Mouse (Mus musculus) cerebellum, postnatal 25 days (tissue): Measurements from ENCODE around the gene Rps6ka1.
"Not testable (repeated sequence)": the region's sequence is repeated elsewhere in the genome, so short reads cannot be mapped to it uniquely, and the experiment has no call there.

ENCODE experiments used
- DNase-seq, 2 experiments: peaks; one replicate each; pipeline ENCODE4 v3.0.0; 2021; ENCODE audit warnings: mixed read lengths in 2 of 2

Rps6ka1 gene

GRCm38 (mm10) chr4:133887672-133888453, at the start of gene Rps6ka1:
Gene Rps6ka1, minus strand, starts transcription at chr4:133887797.
- DNase-seq = peak; percentile 88 to 92

DNA sequence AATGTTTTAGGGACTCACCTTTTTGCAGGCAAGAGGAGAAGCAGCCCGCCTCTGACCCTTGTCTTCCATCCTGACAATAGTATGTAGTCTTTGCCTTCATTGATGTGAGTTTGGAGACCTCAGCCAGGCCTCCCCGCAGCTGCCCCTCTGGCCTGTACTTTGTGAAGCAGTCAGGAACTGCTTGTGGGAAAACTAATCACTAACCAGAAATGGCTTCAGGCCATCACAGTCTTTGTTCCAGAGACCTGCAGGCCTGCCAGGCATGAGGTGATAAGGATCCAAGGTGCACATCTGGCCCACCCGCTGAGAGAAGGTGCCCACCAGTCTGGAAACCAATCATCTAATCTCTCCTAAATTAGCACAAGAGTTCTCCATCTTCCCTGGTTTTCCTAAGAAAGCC, 44.2 kb upstream of the Rps6ka1 start:
- no peak for DNase-seq

DNA sequence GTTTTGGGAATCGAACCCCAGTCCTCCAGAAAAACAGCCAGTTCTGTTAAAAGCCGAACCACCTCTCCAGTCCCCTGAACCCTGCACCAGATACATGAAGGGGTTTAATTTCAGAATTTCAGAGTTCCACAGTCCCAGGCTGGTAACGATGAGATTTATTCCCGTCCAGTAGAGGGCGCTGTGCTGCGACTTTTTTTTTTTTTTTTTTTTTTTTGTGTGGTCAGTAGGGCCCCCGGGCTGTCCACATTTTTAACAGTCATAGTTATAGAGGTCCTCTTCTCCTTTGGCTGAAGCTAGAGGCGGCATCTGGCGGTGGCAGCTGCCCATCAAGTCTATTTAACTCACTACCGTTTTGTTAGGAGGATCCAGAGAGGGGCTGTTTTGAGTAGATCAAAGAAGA, 43.8 kb upstream of the Rps6ka1 start:
- DNase-seq = peak; percentile 15 to 34

GRCm38 (mm10) chr4:133929278-133929670, 41.7 kb upstream of the Rps6ka1 start:
- DNase-seq = no peak

GRCm38 (mm10) chr4:133928576-133929277, 41.1 kb upstream of the Rps6ka1 start:
- no peak for DNase-seq

GRCm38 (mm10) chr4:133925204-133925603, 37.6 kb upstream of the Rps6ka1 start:
- DNase-seq = no peak

GRCm38 (mm10) chr4:133923743-133924142, 36.1 kb upstream of the Rps6ka1 start:
- no peak for DNase-seq

- not testable (repeated sequence) for DNase-seq
Observed at GRCm38 (mm10) chr4:133918093-133918825, 30.7 kb upstream of the Rps6ka1 start.

- no peak for DNase-seq
Observed at GRCm38 (mm10) chr4:133911983-133912382, 24.4 kb upstream of the Rps6ka1 start.

DNA sequence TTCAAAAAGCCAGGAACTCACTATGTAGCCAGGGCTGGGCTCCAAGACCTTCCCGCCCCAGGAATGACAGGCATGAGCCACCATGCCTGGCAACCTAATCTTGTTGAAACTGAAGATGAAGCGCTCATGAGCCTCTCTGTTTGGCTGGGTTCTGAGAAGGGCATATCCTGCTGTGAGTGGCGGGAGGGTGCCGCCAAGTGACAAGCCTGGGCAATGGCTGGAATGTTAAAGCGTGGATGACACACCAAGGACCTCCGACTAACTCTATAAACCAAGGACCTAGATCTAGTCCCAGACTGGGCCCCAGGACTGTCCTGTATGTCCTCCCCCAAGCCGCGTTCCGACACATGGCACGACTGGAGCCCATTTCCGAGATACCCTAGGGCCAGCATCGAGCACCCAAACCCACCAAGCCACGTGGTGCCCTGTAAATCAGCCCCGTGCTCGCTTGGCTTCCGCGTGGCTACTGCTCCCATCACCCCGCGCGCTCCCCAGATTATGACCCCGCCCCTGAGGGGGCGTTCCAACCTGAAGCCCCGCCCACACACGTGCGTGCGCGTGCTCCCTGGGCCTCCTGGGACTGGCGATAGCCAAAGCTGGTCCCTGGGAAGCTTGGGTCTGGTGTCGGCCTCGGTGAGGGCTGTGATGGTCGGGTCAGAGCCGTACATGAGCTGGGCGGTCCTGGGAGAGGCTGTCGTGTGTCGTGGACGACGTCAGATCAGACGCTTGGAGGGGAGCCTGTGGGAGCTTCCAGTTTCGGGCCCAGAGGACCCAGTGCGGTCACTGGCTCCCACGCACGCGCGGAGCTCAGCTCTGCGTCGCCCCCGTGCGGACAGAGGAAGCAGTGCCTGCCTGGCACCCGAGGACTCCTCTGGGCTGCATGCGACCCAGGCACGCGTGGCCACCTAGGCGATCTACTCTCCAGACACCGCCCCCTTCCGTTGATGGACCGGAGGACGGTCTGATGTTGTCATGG, 22.9 kb upstream of the Rps6ka1 start:
- peak; percentile 98 to 99 for DNase-seq

DNA sequence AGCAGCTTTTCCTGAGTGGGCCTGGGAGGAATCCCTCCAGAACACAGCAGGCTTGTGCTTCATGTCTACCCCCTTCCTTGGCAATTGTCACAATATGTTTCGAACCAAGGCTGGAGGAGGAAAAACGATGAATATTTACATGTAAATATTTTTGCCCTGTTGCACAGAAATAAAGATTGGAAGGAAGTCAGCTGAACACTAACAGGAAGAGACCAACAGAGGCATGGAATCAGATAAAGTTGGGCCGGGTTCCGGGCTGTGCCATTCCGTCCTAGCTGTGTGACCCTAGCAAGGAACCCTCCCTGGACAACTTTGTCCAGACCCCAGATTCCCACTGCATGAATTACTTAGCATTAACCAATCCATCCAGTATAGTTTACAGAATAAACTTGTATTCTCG, 20.5 kb upstream of the Rps6ka1 start:
- DNase-seq = no peak

- DNase-seq = no peak
Observed at GRCm38 (mm10) chr4:133907086-133907485, 19.5 kb upstream of the Rps6ka1 start.

DNA sequence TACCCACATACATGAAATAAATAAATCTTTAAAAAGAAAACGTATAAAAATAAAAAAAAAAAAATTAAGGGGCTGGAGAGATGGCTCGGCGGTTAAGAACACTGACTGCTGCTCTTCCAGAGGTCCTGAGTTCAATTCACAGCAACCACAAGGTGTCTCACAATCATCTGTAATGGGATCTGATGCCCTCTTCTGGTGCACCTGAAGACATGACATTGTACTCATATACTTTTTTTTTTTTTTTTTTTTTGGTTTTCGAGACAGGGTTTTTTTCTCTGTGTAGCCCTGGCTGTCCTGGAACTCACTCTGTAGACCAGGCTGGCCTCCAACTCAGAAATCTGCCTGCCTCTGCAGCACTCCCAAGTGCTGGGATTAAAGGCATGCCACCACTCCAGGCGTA, 18.7 kb upstream of the Rps6ka1 start:
- DNase-seq = not testable (repeated sequence)

GRCm38 (mm10) chr4:133905167-133905566, 17.6 kb upstream of the Rps6ka1 start:
- DNase-seq = no peak

DNA sequence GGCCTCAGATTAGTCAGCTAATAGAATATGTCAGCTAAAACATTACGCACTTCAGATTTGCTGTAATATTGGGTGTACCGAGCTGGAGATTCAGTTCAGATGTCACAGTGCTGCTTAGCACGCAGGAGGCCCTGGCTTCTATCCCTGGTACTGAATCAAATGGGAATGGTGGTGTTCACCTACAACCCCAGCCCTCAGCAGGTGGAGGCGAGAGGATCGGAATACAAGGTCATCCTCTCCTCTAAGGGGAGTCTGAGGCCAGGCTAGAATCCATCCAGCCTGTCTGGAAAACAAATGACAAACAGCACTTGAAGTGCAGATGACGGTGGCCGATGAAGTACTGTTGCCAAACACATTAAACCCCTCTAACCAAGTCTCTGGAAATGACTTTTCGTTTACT, 16.7 kb upstream of the Rps6ka1 start:
- DNase-seq = no peak

DNA sequence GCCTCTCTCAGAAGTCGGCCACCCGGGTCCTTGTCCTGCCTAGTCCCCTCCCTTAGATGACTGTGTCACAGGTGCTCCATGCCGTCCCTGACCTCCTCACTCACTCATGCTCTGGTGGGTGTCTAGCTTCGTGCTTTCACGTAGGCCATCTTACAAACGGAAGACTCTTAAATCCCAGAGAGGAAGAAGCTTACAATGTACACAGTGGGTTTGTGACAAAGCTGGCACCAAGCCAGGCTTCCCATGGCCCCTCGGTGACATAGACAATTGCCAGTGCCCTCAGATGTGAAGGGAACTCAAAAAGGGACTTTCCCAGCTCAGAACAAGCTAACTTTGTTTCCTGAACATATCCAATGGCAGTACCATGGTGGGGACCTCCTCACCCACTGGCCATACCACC, 15.8 kb upstream of the Rps6ka1 start:
- DNase-seq = no peak

GRCm38 (mm10) chr4:133902510-133902909, 14.9 kb upstream of the Rps6ka1 start:
- DNase-seq = no peak

- no peak for DNase-seq
Observed at GRCm38 (mm10) chr4:133900887-133901286, 13.3 kb upstream of the Rps6ka1 start.

DNA sequence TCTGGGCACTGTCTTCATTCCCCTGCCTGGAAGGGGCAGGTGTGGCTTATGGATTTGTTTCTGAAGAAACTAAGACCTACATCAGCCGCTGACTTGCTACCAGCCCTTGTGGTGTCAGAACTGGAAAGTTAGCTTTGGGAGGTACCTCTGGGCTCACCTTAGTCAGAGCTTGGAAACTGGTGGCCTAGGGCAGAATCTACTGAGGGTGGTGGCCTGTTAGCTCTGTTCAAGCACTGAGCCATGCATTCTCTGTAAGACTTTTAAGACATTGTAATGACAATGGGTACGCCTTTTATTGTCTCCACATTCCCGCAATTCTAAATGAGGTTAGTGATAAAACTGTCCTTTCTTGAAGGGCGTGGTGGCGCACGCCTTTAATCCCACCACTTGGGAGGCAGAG, 12.8 kb upstream of the Rps6ka1 start:
- DNase-seq = no peak

- no peak for DNase-seq
Observed at GRCm38 (mm10) chr4:133899241-133899800, 11.7 kb upstream of the Rps6ka1 start.

DNA sequence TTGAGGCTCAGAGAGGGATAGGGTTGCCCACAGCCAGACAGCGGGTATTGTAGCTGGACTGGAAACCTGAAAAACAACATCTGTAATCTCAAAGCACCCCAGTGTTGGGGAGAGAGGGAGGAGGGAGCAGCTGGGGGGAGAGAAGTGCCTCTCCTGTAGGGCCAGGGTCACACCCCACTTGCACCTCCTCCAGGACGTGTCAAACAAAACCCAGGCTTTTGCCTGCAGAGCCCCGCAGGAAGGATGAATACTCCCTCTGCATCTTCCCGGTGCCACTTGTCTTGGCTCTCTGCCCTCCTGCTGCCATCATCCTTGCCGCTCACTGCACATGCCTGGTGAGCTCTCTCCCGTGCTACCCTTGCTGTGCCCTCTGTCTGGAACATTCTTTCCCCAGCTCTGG, 10.6 kb upstream of the Rps6ka1 start:
- DNase-seq = peak; percentile 57 to 69

- peak; percentile 75 to 78 for DNase-seq
Observed at GRCm38 (mm10) chr4:133897431-133897891, 9.9 kb upstream of the Rps6ka1 start.
